Mouse (Mus musculus): ENCODE results near the gene Trpm8.

Trpm8 gene

DNA sequence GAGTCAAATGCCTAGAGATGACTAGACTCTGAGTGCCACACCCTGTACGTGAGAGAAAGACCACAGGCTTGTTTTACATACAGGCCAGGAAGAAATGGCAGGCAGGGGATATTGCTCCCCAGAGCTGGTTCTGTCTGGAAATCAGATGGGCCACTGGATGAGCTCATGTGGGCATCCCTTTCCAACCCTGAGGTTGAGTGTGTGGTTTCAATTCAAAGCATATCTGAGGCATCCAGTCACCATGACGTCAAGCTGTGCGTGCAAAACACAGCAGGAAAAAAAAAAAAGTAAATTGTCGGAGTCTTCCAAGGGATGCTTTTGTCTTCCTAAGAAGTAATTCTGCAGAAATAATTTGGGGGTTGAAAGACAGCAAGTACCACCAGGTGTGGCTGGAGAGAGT, 83.6 kb downstream of the Trpm8 start:
- no peak for DNase-seq

- DNase-seq: no peak
These were observed 89.6 kb downstream of the Trpm8 start for GRCm38 (mm10) chr1:88366881-88367644.

DNA sequence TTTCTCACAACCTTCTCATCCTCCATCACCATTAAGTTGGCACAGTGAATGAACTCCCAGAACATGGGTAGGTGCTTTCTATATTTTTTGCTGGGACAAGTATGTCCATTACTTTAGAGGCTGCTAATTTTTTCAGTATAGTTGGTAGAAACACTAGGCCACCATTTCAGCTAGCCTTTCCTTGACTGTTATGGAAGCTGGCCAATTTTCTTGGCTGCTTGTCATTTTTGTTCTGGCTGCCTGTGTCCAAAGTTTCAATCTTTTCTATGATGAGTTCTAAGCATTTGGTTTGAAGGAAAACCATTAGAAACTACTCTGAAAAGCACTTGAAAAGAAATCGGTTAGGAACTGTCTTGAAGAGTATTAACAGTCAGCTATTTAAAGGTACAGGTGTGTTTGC, 101.0 kb downstream of the Trpm8 start:
- no peak for DNase-seq

GRCm38 (mm10) chr1:88391632-88392031, 114.2 kb downstream of the Trpm8 start:
- DNase-seq: no peak

GRCm38 (mm10) chr1:88393321-88393720, 115.9 kb downstream of the Trpm8 start:
- DNase-seq: no peak

DNA sequence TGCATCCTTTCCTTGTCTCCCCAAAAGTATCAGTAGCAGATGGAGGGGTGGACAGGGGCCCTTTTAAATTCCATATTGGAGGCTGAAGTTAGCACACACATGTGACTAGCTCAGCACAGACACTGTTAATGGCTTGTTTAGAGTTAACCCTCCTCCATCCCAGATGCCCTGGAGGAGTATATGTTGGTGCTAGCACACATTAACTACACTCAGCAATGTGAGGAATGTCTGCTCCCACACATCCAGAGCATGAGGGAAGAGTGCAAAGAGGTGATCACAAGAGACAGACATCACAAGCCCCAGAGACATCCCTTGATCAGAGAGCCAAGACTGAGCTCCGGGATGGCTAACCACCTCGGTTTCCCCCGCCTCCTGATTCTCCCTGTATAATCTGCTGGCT, 125.9 kb downstream of the Trpm8 start:
- DNase-seq: no peak

DNA sequence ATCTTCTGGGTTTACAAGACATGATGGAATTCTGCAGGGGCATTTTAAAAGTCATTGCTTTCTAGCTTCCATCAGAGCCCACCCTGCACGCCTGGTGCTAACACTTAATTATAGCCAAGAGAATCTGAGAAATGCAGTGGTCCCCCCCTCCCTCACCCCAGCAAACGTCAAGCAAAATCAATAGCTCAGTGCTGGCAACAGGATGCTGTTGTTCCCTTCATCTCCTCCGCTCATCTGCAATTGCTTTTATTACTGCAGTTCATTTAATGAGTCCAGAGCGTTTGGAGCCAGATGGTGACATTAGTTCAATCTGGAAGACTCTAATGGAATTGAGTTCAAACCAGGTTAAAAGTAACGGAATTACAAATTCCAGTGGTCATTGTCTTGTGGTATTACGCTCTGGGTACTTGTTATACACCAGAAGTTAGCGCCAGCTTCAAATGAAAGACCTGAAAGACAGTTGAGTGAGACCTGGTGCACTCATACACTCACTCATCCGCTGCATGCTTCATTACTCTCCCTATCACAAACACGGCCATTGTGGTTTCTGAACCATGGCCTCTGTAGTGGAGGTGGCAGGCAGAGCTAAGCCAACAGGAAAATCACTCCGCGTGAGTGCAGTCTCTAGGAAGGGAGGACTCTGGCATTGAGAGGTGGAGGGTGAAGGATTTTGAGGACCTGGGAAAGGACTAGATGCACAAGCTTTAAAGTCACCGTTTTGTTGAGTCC, 128.8 kb downstream of the Trpm8 start:
- no peak for DNase-seq

- DNase-seq: no peak
These were observed 129.3 kb downstream of the Trpm8 start, which contains the start of gene Spp2 for GRCm38 (mm10) chr1:88406807-88407198. Gene Spp2, plus strand, starts transcription at chr1:88406961.

- no peak for DNase-seq
These were observed 130.9 kb downstream of the Trpm8 start for GRCm38 (mm10) chr1:88408340-88408739.

DNA sequence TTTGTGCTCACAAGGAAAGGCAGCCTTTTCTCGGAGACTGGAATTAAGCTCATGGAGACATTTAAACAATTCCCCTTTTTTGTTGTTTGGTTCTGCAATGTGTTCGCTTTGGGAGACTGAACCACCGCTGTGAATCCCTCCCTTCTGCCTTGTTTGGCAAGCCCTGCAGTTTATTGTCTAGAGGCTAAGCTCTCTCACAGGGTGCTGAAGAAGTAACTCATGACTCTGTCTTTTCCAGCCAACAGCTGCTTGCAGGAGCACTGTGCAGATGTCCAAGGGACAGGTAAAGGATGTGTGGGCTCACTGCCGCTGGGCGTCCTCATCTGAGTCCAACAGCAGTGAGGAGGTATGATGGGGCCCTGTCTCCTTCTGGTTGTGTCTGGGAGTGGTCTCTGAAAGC, 134.6 kb downstream of the Trpm8 start:
- DNase-seq: no peak

- no peak for DNase-seq
These were observed 141.5 kb downstream of the Trpm8 start for GRCm38 (mm10) chr1:88418943-88419342.

- no peak for DNase-seq
These were observed 144.6 kb downstream of the Trpm8 start for GRCm38 (mm10) chr1:88422045-88422444.

DNA sequence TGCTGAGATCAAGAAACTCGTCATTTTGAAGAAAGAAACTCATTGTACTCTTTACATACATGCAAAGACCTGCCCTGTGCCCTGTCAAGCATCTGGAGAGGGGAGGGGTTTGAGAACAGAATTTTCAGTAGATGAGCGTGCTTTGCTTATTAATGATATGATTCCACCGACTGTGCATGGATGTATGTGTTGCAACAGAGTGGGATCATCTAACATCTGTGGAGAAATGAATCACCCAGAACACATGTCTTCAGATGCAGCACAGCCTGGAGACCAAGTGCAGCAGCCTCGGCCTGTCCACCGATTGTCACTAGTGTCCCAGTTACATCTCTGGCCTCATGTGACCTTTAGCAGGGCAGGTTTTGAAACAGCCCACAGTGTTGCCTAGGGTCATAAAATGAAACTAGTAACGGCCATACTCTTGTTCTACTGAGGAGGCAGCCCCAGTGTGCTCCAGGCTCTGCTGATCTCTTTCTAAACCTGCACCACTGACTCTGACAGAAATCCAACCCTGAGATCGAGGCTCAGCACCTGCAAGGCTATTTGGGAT, 145.5 kb downstream of the Trpm8 start:
- no peak for DNase-seq

- peak; percentile 74 to 78 for DNase-seq
These were observed 147.3 kb downstream of the Trpm8 start for GRCm38 (mm10) chr1:88424602-88425252.

- DNase-seq: peak; percentile 49 to 74
These were observed 150.7 kb downstream of the Trpm8 start for GRCm38 (mm10) chr1:88427987-88428741.

DNA sequence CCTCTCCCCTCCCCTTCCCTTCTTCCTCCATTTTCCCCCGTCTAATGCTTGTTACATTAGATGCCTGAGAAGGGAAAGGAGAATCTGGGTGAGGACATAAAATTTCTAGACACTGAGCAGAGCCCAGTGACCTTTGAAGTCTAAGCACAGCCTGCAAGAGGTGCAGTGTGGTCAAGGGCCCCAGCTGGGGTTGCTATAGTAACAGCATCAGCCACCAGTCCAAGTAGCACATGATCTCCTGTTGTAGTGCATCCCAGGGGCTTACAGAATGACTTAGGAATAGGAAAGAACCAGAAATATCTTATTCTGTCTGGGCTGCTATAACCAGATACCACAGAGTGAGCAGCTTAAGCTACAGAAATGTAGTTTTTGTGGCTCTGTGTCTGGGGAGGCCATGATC, 152.0 kb downstream of the Trpm8 start:
- no peak for DNase-seq

DNA sequence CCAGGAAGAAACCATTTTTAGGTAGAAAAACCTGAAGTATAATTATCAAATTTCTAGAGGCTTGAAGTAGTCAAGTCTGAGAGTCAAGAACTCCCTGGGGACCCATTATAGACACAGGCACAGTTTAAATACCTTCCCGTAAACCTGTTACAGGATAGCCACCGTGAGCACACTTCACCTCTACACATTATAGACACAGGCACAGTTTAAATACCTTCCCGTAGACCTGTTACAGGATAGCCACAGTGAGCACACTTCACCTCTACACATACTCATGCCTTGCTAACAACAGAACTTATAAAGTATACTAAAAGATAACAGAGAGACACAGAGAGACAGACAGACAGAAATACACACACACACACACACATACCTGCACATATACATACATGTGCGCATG, 153.8 kb downstream of the Trpm8 start:
- DNase-seq: no peak

DNA sequence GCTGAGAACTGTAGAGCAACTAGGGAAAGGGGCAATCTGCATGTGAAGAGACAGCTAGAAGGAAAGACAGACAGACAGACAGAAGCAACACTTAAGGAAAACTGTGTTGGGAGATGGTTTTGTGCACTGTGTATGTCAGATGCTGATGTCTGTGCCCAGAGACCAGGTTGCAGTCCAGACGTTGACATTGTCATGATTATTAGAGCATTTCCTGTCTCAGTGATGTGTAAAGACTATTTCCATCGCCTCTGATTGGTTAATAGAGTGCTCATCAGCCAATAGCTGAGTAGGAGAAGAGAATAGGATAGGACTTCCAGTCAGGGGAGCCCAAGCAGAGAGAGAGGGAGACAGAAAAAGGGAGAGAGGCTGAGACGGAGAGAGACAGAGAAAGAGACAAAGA, 155.1 kb downstream of the Trpm8 start:
- no peak for DNase-seq

DNA sequence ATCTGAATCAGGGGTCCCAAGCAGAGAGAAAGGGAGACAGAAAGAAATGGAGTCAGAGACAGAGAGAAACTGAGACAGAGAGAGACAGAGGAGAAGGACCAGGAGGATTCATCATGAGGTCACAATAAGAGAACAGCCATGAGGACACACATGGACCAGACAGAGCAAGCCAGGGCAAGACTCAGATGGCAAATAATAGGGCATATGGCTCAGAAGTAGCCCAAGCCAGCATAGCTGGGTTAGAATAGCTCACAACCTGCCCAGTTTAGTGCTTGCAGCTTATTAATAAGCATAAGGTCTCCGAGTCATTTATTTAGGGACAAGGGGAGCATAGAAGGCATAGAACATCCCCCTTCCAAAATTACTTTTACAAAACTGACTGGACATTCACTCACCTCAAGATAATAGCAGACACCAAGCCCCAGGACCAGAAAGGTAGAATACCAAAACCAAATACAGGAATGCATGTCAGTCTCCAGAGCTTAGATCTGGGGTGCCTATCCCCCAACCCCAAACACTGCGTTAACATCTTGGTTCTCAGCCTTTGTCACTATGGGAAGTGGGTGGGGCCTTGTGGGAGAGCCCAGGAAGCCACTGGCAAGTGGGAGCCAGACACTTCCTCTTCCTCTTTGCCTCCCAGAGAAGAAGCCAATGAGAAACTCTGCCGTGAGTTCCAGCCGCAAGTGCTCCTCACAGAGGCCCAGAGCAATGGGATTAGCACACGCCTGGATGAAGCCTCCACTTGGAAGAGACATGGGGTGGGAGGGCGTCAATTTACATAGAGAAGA, 155.8 kb downstream of the Trpm8 start:
- no peak for DNase-seq

- no peak for DNase-seq
These were observed 156.6 kb downstream of the Trpm8 start for GRCm38 (mm10) chr1:88434057-88434456.

GRCm38 (mm10) chr1:88437206-88438126, 160.0 kb downstream of the Trpm8 start:
- peak; percentile 84 to 89 for DNase-seq
